ENCODE assay signal across 9 mouse cellular contexts in genomic region chr3:84059261-84059660, GRCm38 (mm10). TPM values are rescaled to one million over a fixed set of nuclear protein-coding genes. Genes with fewer than 3 reads are reported as not detected.
DNase-seq lines count a peak whose midpoint lies in the region; ATAC-seq and TF ChIP-seq lines count a peak whose summit lies in the region.
"Had no signal": no experiment of that assay in that cellular context is flagged by ENCODE, and none has a peak within 500 bp of the region (broad histone marks: within the 10 kb centered on the region; RNA-seq: fewer than 3 reads in every experiment).

No protein-coding gene starts in this region.

- no peaks in the 10 kb centered on the region; the same call in 1 of the 2 replicates for H3K9me3 ChIP-seq in heart, embryonic 15.5 days (replicated peaks)
- no peaks in the 10 kb centered on the region for H3K9me3 ChIP-seq in neural tube, embryonic 15.5 days (replicated peaks)
- H3K9me3 ChIP-seq in hindbrain, postnatal 0 days (ENCODE audit: low read length) = no peaks in the 10 kb centered on the region

- 0 out of 2 replicates have a peak, but pooled peaks have one; percentile 43 for ATAC-seq in heart, embryonic 15.5 days (replicated peaks; ENCODE audit: insufficient number of reproducible peaks, insufficient read depth, low FRiP score, low read depth)
- no peak for ATAC-seq in neural tube, embryonic 15.5 days (ENCODE audit: low FRiP score)
- ATAC-seq in hindbrain, postnatal 0 days = no peak
- ATAC-seq: CD4-positive, CD25-positive, alpha-beta regulatory T cell, adult 4 months had no signal

- TF ChIP-seq CTCF in hindbrain, postnatal 0 days (IDR thresholded peaks at IDR 0.05; ENCODE audit: low read depth) = no peak

- H3K9ac ChIP-seq in heart, embryonic 15.5 days = no peak overlapping the region
- H3K9ac ChIP-seq in neural tube, embryonic 15.5 days (replicated peaks) = no peak overlapping the region
- H3K9ac ChIP-seq in hindbrain, postnatal 0 days (replicated peaks; ENCODE audit: low read length) = no peak overlapping the region

- WGBS in heart, embryonic 15.5 days = 43% methylated on average over 13 of the region's 13 CpGs
- WGBS in neural tube, embryonic 15.5 days = 55% methylated on average over 13 of the region's 13 CpGs
- 58% methylated on average over 13 of the region's 13 CpGs for WGBS in hindbrain, postnatal 0 days

- peak overlapping the region; percentile 32; the same call in 1 of the 2 replicates for H3K4me2 ChIP-seq in heart, embryonic 15.5 days
- no peak overlapping the region for H3K4me2 ChIP-seq in neural tube, embryonic 15.5 days
- H3K4me2 ChIP-seq in hindbrain, postnatal 0 days (ENCODE audit: low read depth, low read length) = no peak overlapping the region

- no peak for DNase-seq in heart, postnatal 14 days
- peak; percentile 31 for DNase-seq in neural tube, embryonic 10.5 days (ENCODE audit: extremely low spot score, low spot score)
- DNase-seq in hindbrain, postnatal 0 days (ENCODE audit: low spot score) = peak; percentile 27
- peak; percentile 62 to 70 for DNase-seq in urinary bladder, postnatal 36 days (ENCODE audit: low spot score in 2 of 2)
- DNase-seq in gastrocnemius, postnatal 10 days = no peak
- DNase-seq in spleen, postnatal 36 days (ENCODE audit: low spot score in 2 of 2) = no peak

- no peak overlapping the region for H3K4me3 ChIP-seq in heart, embryonic 15.5 days
- H3K4me3 ChIP-seq in neural tube, embryonic 15.5 days (replicated peaks) = no peak overlapping the region
- no peak overlapping the region for H3K4me3 ChIP-seq in hindbrain, postnatal 0 days (ENCODE audit: low read length)

- intact Hi-C loops in heart, postnatal 14 days (cut with DNase I) = no loop called here

- peak overlapping the region; percentile 77 for H3K27ac ChIP-seq in heart, embryonic 15.5 days
- no peak overlapping the region for H3K27ac ChIP-seq in neural tube, embryonic 15.5 days (replicated peaks)
- H3K27ac ChIP-seq in hindbrain, postnatal 0 days = no peak overlapping the region

- H3K36me3 ChIP-seq in heart, embryonic 15.5 days = no peaks in the 10 kb centered on the region
- H3K36me3 ChIP-seq in neural tube, embryonic 15.5 days = no peaks in the 10 kb centered on the region
- H3K36me3 ChIP-seq in hindbrain, postnatal 0 days (ENCODE audit: insufficient read depth, low read length) = no peaks in the 10 kb centered on the region

- no peaks in the 10 kb centered on the region for H3K27me3 ChIP-seq in heart, embryonic 15.5 days
- H3K27me3 ChIP-seq in neural tube, embryonic 15.5 days (replicated peaks) = no peaks in the 10 kb centered on the region
- no peaks in the 10 kb centered on the region for H3K27me3 ChIP-seq in hindbrain, postnatal 0 days (ENCODE audit: insufficient read depth, low read length)

- H3K4me1 ChIP-seq in heart, embryonic 15.5 days (replicated peaks) = peaks cover 28% of the 10 kb centered on the region
- peaks cover 9% of the 10 kb centered on the region for H3K4me1 ChIP-seq in neural tube, embryonic 15.5 days
- no peaks in the 10 kb centered on the region for H3K4me1 ChIP-seq in hindbrain, postnatal 0 days (ENCODE audit: insufficient read depth, low read length)

RNA-seq across cellular contexts. Expression of gene Tmem131l, which starts 19.3 kb away (rescaled TPM):
- polyA plus RNA-seq in heart, embryonic 15.5 days (2015; fragmentation: Nextera tagmentation; extraction: Ambion mirVana) = 23.5 and 43.2 TPM in 2 replicates
- 10 to 100 TPM; 31.4 to 33.6 TPM for total RNA-seq in heart, postnatal 14 days (2021)
- polyA plus RNA-seq in neural tube, embryonic 15.5 days (2015; fragmentation: Nextera tagmentation; extraction: Ambion mirVana) = 43.0 and 71.5 TPM in 2 replicates
- total RNA-seq in hindbrain, postnatal 0 days (2014; rRNA removed) = 28.4 and 33.2 TPM in 2 replicates
- 18.6 and 20.5 TPM in 2 replicates for polyA plus RNA-seq in hindbrain, postnatal 0 days (2015; fragmentation: Nextera tagmentation; extraction: Ambion mirVana)
- total RNA-seq in gastrocnemius, postnatal 10 days (2021) = 10 to 100 TPM; 26.6 to 41.5 TPM

Comparison
In these comparisons a context has a peak if more than half of its experiments do, and no peak if none do; other contexts are left out.
1. DNase-seq: peak in neural tube, embryonic 10.5 days (single experiment), hindbrain, postnatal 0 days (single experiment) and urinary bladder, postnatal 36 days (2 of 2); none in heart, postnatal 14 days (0 of 2), gastrocnemius, postnatal 10 days (single experiment) and spleen, postnatal 36 days (0 of 2).